Mouse (Mus musculus) stomach, embryonic 14.5 days (tissue): ENCODE measurements around the gene Gpr3. TPM values are rescaled to one million over a fixed set of nuclear protein-coding genes. Genes with fewer than 3 reads are reported as not detected.

ENCODE experiments used
- ATAC-seq: fragments of 200-750 bp; cut with Nextera tagmentation; 2 replicates; pipeline ENCODE4 v1.8.0; 2017; ENCODE audit warnings: low read depth, moderate TSS enrichment; ENCODE audit not compliant: insufficient number of reproducible peaks, insufficient read depth, low FRiP score
- H3K27ac ChIP-seq: fragments of 300-500 bp; sonication (generic); 2 replicates; pipeline ENCODE4 v1.5.1; 2014; ENCODE audit warnings: mild to moderate bottlenecking, low read length, moderate library complexity, mixed read lengths
- H3K27me3 ChIP-seq: fragments of 300-500 bp; sonication (generic); 2 replicates; pipeline ENCODE4 v1.6.1; 2014; ENCODE audit warnings: low read length, control low read depth, mixed read lengths; ENCODE audit not compliant: control insufficient read depth, insufficient read depth
- H3K36me3 ChIP-seq: fragments of 300-500 bp; sonication (generic); 2 replicates; pipeline ENCODE4 v1.6.1; 2014; ENCODE audit warnings: mild to moderate bottlenecking, control low read depth, low read length, moderate library complexity, mixed read lengths; ENCODE audit not compliant: control insufficient read depth, insufficient read depth
- H3K4me1 ChIP-seq: fragments of 300-500 bp; sonication (generic); 2 replicates; pipeline ENCODE4 v1.6.1; 2014; ENCODE audit warnings: low read length, control low read depth, mixed read lengths; ENCODE audit not compliant: control insufficient read depth, insufficient read depth
- H3K4me2 ChIP-seq: fragments of 300-500 bp; sonication (generic); replicated peaks from 2 replicates; pipeline ENCODE4 v1.6.1; 2014; ENCODE audit warnings: low read depth, low read length, control low read depth
- H3K4me3 ChIP-seq: fragments of 300-500 bp; sonication (generic); 2 replicates; pipeline ENCODE4 v1.5.1; 2014; ENCODE audit warnings: low read depth, low read length, control low read depth
- H3K9ac ChIP-seq: fragments of 300-500 bp; sonication (generic); replicated peaks from 2 replicates; pipeline ENCODE4 v1.6.1; 2014; ENCODE audit warnings: low read depth, mild to moderate bottlenecking, control low read depth, low read length, moderate library complexity, mixed read lengths
- H3K9me3 ChIP-seq: fragments of 300-500 bp; sonication (generic); 2 replicates; pipeline ENCODE4 v1.6.1; 2016; ENCODE audit warnings: low read depth, low read length, control low read depth; ENCODE audit not compliant: control insufficient read depth
- WGBS: fragments of 180-500 bp; shearing (Covaris S2); extraction: QIAGEN DNeasy Blood & Tissue Kit; methylation state at CpG from one replicate; pipeline ENCODE4 v1.1.7; 2014; 5-methylcytosine and 5-hydroxymethylcytosine counted together
- polyA plus RNA-seq: library from polyadenylated mRNA; unstranded; fragments of >200 nt; fragmentation: Nextera tagmentation; extraction: Ambion mirVana; gene quantifications from 2 replicates; pipeline ENCODE4 v1.2.1, GENCODE M21; 2014

Gene Gpr3
- polyA plus RNA-seq, 1 experiment from 2014 or later, result not detected

DNA sequence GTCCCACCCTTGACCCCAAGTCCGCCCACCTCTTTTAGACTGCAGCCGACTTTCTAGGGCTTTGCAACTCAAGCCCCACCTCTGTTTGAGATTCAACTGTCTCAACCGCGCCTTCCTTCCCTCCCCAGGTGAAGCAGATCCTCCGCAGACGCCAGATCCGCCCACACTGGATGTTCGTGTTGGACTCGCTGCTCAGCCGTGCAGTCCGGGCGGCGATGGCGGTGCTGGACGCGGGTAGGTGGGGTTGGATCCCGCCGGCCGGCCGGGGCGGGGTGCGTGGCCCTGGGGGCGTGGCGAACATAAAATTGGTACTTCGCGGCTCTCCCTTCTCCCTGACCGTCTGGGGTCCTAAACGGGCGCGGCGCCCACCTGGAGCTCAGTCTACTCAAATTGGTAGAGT, 38.9 kb upstream of the Gpr3 start:
- H3K9me3 ChIP-seq, result no peaks in the 10 kb centered on the region
- peak; percentile 15; the same call in 1 of the 2 replicates for ATAC-seq
- no peak overlapping the region for H3K27ac ChIP-seq
- 3% methylated on average over 31 of the region's 31 CpGs for WGBS
- no peaks in the 10 kb centered on the region for H3K36me3 ChIP-seq
- peaks cover 22% of the 10 kb centered on the region for H3K27me3 ChIP-seq
- peaks cover 11% of the 10 kb centered on the region; the same call in 1 of the 2 replicates for H3K4me1 ChIP-seq
- H3K4me3 ChIP-seq, result peak overlapping the region; percentile 25
- no peak overlapping the region; the same call in 1 of the 2 replicates for H3K9ac ChIP-seq
- H3K4me2 ChIP-seq, result peak overlapping the region; percentile 35

GRCm38 (mm10) chr4:133250609-133251008, 38.3 kb upstream of the Gpr3 start:
- H3K9me3 ChIP-seq, result no peaks in the 10 kb centered on the region
- H3K9ac ChIP-seq, result no peak overlapping the region
- 0 out of 2 replicates have a peak, but pooled peaks have one; percentile 24 for ATAC-seq
- H3K27ac ChIP-seq, result no peak overlapping the region
- H3K36me3 ChIP-seq, result no peaks in the 10 kb centered on the region
- H3K4me2 ChIP-seq, result peak overlapping the region; percentile 35
- 4% methylated on average over 22 of the region's 22 CpGs for WGBS
- peak overlapping the region; percentile 25 for H3K4me3 ChIP-seq
- peaks cover 19% of the 10 kb centered on the region for H3K27me3 ChIP-seq
- H3K4me1 ChIP-seq, result peaks cover 11% of the 10 kb centered on the region; the same call in 1 of the 2 replicates

DNA sequence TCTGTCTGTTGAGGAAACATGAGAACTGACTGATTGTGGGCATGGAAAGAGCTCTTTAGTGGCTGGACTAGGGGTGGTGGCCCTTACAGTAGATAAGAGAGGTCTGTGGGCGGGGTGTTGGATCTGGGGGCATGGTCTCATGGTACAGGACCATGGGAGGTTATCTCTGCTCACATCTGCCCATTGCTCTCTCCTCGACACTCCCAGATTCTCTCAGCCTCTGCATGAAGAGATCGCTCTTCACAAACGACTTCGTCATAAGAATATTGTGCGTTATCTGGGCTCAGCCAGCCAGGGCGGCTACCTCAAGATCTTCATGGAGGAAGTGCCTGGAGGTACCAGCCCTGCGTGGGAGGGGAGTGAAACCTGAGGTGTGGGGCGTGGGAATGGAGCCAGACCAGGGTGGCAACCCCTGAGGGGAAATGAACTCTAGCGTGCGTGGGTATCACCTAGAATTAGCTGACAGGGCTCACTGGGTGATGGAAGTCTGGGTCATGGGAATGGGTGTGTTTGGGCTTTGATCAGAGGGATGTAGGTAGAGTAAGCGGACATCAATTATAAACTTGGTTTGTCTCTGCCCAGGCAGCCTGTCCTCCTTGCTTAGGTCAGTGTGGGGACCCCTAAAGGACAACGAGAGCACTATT, 35.6 kb upstream of the Gpr3 start:
- H3K27ac ChIP-seq, result no peak overlapping the region
- no peak overlapping the region for H3K4me3 ChIP-seq
- H3K36me3 ChIP-seq, result no peaks in the 10 kb centered on the region
- H3K9ac ChIP-seq, result no peak overlapping the region
- no peaks in the 10 kb centered on the region for H3K9me3 ChIP-seq
- WGBS, result 72% methylated on average over 13 of the region's 13 CpGs
- ATAC-seq, result peak; percentile 25; the same call in 1 of the 2 replicates
- H3K4me1 ChIP-seq, result peaks cover 13% of the 10 kb centered on the region; the same call in 1 of the 2 replicates
- H3K4me2 ChIP-seq, result no peak overlapping the region
- peaks cover 18% of the 10 kb centered on the region for H3K27me3 ChIP-seq

DNA sequence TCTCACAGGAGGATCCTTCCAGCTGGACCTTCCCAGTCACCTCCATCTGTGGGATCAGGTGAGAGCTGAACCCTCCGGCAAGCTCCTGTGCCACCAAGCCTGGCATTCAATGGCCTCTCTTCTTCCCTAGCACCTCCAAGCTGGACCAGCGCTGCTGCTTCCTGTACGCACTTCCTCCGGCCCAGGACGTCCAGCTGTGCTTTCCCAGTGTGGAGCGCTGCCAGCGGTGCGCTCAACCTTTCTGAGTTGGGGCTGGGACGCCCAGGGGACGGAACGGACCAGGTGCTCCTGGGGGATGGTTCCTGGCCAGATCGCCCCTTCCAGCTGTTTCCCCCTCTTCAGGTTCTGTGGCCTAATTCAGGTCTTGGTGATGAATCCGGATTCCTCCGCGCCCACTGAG, 34.7 kb upstream of the Gpr3 start:
- Histone ChIP-seq H3K4me3 (no peak overlapping the region), H3K27me3 (peaks cover 17% of the 10 kb centered on the region), H3K9me3 (no peaks in the 10 kb centered on the region), H3K9ac (no peak overlapping the region), H3K27ac (no peak overlapping the region), H3K36me3 (no peaks in the 10 kb centered on the region), H3K4me2 (no peak overlapping the region), H3K4me1 (peaks cover 13% of the 10 kb centered on the region; the same call in 1 of the 2 replicates)
- no peak for ATAC-seq
- 27% methylated on average over 15 of the region's 15 CpGs for WGBS

- 0 out of 2 replicates have a peak, but pooled peaks cover 3% of the 10 kb centered on the region for H3K27me3 ChIP-seq
- no peak overlapping the region for H3K4me3 ChIP-seq
- no peaks in the 10 kb centered on the region for H3K36me3 ChIP-seq
- H3K4me1 ChIP-seq, result peaks cover 13% of the 10 kb centered on the region; the same call in 1 of the 2 replicates
- H3K27ac ChIP-seq, result no peak overlapping the region
- H3K4me2 ChIP-seq, result no peak overlapping the region
- H3K9me3 ChIP-seq, result no peaks in the 10 kb centered on the region
- ATAC-seq, result no peak
- no peak overlapping the region for H3K9ac ChIP-seq
- WGBS, result 90% methylated on average over 1 of the region's 1 CpGs
Observed at GRCm38 (mm10) chr4:133244289-133244688, 32.0 kb upstream of the Gpr3 start.

DNA sequence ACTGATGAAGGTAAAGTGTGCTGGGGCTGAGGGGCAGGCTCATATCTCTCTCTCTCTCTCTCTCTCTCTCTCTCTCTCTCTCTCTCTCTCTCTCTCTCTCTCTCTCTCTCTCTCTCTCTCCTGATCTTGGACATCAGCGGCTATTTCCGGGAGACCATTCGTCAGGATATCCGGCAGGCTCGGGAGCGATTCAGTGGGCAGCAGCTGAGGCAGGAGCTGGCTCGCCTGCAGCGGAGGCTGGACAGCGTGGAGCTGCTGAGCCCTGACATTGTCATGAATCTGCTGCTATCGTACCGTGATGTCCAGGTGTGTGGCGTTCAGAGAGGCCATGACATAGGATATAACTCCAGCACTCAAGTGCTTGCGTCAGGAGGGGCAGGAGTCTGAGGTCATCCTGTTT, 31.2 kb upstream of the Gpr3 start:
- no peak overlapping the region for H3K9ac ChIP-seq
- no peak overlapping the region for H3K27ac ChIP-seq
- no peaks in the 10 kb centered on the region for H3K36me3 ChIP-seq
- ATAC-seq, result no peak
- WGBS, result 21% methylated on average over 13 of the region's 13 CpGs
- H3K4me3 ChIP-seq, result no peak overlapping the region
- H3K4me1 ChIP-seq, result peaks cover 13% of the 10 kb centered on the region; the same call in 1 of the 2 replicates
- no peaks in the 10 kb centered on the region for H3K9me3 ChIP-seq
- no peak overlapping the region for H3K4me2 ChIP-seq
- H3K27me3 ChIP-seq, result 0 out of 2 replicates have a peak, but pooled peaks cover 3% of the 10 kb centered on the region

DNA sequence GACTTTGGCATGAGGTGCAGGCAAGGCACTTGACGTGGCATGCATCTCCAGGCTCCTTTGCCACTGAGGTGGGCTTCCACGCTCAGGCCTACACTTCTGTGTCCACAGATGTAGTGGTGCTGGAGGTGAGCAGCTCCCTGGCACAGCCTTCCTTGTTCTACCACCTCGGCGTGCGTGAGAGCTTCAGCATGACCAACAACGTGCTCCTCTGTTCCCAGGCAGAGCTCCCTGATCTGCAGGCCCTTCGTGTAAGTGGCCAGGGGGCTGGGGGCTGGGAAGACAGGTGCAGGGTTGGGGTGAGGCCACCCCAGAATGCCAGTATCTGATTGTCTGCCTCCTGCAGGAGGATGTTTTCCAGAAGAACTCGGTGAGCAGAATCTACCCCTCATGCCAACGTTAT, 30.4 kb upstream of the Gpr3 start:
- WGBS, result 62% methylated on average over 9 of the region's 9 CpGs
- ATAC-seq, result no peak
- no peak overlapping the region for H3K4me2 ChIP-seq
- H3K4me1 ChIP-seq, result peaks cover 13% of the 10 kb centered on the region; the same call in 1 of the 2 replicates
- no peaks in the 10 kb centered on the region for H3K9me3 ChIP-seq
- H3K9ac ChIP-seq, result no peak overlapping the region
- H3K27me3 ChIP-seq, result 0 out of 2 replicates have a peak, but pooled peaks cover 3% of the 10 kb centered on the region
- H3K36me3 ChIP-seq, result no peaks in the 10 kb centered on the region
- no peak overlapping the region for H3K27ac ChIP-seq
- H3K4me3 ChIP-seq, result no peak overlapping the region

GRCm38 (mm10) chr4:133241910-133242309, 29.6 kb upstream of the Gpr3 start:
- ATAC-seq, result no peak
- no peaks in the 10 kb centered on the region for H3K9me3 ChIP-seq
- peak overlapping the region; percentile 94 for H3K4me2 ChIP-seq
- 31% methylated on average over 11 of the region's 11 CpGs for WGBS
- no peak overlapping the region for H3K9ac ChIP-seq
- peaks cover 13% of the 10 kb centered on the region; the same call in 1 of the 2 replicates for H3K4me1 ChIP-seq
- no peak overlapping the region for H3K27ac ChIP-seq
- H3K4me3 ChIP-seq, result peak overlapping the region; percentile 64
- 0 out of 2 replicates have a peak, but pooled peaks cover 3% of the 10 kb centered on the region for H3K27me3 ChIP-seq
- H3K36me3 ChIP-seq, result no peaks in the 10 kb centered on the region
